Mouse (Mus musculus) cortical plate, adult 2 months (tissue): ENCODE measurements around the gene Glb1. TPM values are rescaled to one million over a fixed set of nuclear protein-coding genes. Genes with fewer than 3 reads are reported as not detected.
"Not testable (repeated sequence)": the region's sequence is repeated elsewhere in the genome, so short reads cannot be mapped to it uniquely, and the experiment has no call there.

ENCODE experiments used
- H3K27ac ChIP-seq: fragments of 200-500 bp; 2 replicates; pipeline ENCODE4 v1.5.1; 2012; ENCODE audit warnings: low read length, control low read depth, inconsistent platforms; ENCODE audit not compliant: insufficient read depth
- H3K4me1 ChIP-seq: fragments of 200-500 bp; 2 replicates; pipeline ENCODE4 v1.6.1; 2011; ENCODE audit warnings: low read length; ENCODE audit not compliant: control insufficient read depth, insufficient read depth
- H3K4me3 ChIP-seq: fragments of 200-500 bp; 2 replicates; pipeline ENCODE4 v1.5.1; 2011; ENCODE audit warnings: mild to moderate bottlenecking, low read length, control low read depth; ENCODE audit not compliant: insufficient read depth
- CTCF ChIP-seq: fragments of 200-500 bp; IDR thresholded peaks from 2 replicates; pipeline ENCODE4 v1.5.1; 2011; ENCODE audit warnings: mild to moderate bottlenecking, control low read depth, low read length; ENCODE audit not compliant: insufficient read depth; ENCODE audit errors: extremely low read depth
- POLR2A ChIP-seq: fragments of 200-500 bp; IDR thresholded peaks from 2 replicates; pipeline ENCODE4 v1.6.1; 2011; ENCODE audit warnings: mild to moderate bottlenecking, low read length, control low read depth; ENCODE audit not compliant: insufficient read depth; ENCODE audit errors: extremely low read depth
- polyA plus RNA-seq: library from polyadenylated mRNA; depleted of rRNA; stranded (reverse); fragments of >200 nt; gene quantifications from 2 replicates; pipeline ENCODE4 v1.2.3, GENCODE M21; 2012; rRNA removed

The Glb1 gene
- 26.0 and 27.0 TPM in 2 replicates for polyA plus RNA-seq

DNA sequence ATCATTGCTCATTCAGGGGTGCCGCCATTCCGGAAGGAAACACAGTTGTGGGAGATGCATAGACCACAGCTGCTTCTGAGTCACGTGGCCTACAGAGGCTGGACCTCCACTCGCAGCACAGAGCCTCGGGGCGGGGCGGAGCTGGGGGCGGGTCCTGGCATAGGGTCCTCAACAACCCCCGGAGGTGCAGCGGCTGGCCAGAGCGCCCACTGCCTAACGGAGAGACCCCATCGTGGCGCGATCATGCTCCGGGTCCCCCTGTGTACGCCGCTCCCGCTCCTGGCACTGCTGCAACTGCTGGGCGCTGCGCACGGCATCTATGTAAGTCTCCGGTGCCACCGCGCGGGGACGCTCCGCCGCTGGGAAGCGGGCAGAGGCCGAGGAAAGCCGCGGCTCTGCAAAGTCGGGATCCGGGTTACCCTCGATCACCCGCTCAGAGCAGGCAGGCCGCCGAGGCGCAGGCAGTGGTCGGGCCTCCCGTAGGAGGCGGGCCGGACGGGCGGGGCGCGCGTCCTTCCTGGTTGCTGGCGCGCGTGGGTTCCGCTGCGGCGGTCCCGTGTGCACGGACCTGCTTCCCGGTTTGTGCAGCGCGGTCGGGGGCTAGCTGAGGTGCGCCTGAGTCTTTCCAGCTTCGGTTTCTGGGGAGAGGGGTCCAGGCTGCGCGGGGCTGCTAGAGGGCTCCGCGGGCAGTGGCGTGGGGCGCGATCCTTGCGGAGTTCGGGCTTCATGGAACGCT, at the start of gene Glb1, which contains the start of gene Tmppe:
TSS of gene Glb1 (plus strand) at position 128 of the 736 bp plus-strand sequence.
TSS of gene Tmppe (plus strand) at position 157 of the 736 bp plus-strand sequence.
- Histone ChIP-seq H3K27ac (peak within 1 kb of the TSS; percentile 92), H3K4me1 (no peaks in the 10 kb centered on the region), H3K4me3 (peak within 1 kb of the TSS; percentile 84)
- TF ChIP-seq POLR2A (peak; percentile 65), CTCF (no peak)

- peak overlapping the region; percentile 42 for H3K4me3 ChIP-seq
- TF ChIP-seq CTCF (no peak), POLR2A (no peak)
- H3K4me1 ChIP-seq, result peaks cover 2% of the 10 kb centered on the region; the same call in 1 of the 2 replicates
- no peak overlapping the region for H3K27ac ChIP-seq
These were observed 32.9 kb upstream of the Glb1 start for GRCm38 (mm10) chr9:114367783-114368470.

DNA sequence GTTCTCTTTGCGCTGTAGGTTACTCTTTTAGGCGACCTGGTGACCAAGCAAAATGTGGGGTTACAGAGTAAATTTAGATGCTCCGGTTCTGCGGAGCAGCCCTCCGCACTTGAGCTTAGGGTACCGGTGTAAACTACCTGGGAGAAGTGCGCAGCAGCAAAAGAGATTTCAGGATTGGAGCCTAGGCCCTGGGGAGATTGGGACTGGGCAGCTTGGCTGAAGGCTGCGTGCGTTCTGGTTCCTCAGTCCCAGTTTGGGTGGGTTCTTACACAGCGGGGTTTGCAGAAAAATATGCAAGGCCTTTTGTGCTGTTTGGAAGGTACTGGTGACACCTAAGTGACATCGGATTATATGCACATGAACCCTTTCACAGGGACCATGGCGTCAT, 32.4 kb upstream of the Glb1 start:
- Histone ChIP-seq H3K4me3 (peak overlapping the region; percentile 42), H3K27ac (no peak overlapping the region), H3K4me1 (peaks cover 2% of the 10 kb centered on the region; the same call in 1 of the 2 replicates)
- TF ChIP-seq CTCF, result no peak
- TF ChIP-seq POLR2A, result no peak

DNA sequence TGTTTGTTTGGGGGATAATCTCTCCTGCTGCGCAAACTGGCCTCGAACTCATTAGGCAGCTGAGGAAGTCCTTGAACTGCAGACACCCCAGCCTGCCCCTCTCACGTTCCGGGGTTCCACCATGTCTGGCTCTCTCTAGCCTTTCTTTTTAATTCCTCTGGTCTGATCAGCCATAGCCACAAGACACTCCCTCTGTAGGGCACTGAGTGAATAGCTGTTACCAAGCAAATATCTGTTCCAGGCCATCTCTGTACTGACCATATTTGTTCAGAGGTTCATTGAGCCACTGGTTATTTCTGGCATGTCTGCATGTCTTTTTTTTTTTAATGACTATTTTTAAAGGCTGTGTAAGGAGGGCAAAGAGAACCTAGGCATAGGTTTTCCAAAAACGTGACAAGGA, 31.5 kb upstream of the Glb1 start:
- not testable (repeated sequence) for H3K27ac ChIP-seq, H3K4me3 ChIP-seq, H3K4me1 ChIP-seq

- H3K4me3 ChIP-seq, H3K4me1 ChIP-seq: not testable (repeated sequence)
These were observed 29.2 kb upstream of the Glb1 start for GRCm38 (mm10) chr9:114371717-114372116.

GRCm38 (mm10) chr9:114375276-114375962, 25.5 kb upstream of the Glb1 start:
- Histone ChIP-seq H3K27ac (no peak overlapping the region), H3K4me1 (no peaks in the 10 kb centered on the region), H3K4me3 (no peak overlapping the region)
- TF ChIP-seq POLR2A (no peak), CTCF (no peak)

More at GRCm38 (mm10) chr9:114371717-114372116, 29.2 kb upstream of the Glb1 start:
- H3K27ac ChIP-seq, result not testable (repeated sequence)

GRCm38 (mm10) chr9:114377168-114377567, 23.7 kb upstream of the Glb1 start:
- no peak for TF ChIP-seq CTCF
- TF ChIP-seq POLR2A, result no peak
- H3K27ac ChIP-seq, result no peak overlapping the region
- no peaks in the 10 kb centered on the region for H3K4me1 ChIP-seq
- H3K4me3 ChIP-seq, result no peak overlapping the region

GRCm38 (mm10) chr9:114379871-114380270, 21.0 kb upstream of the Glb1 start:
- H3K27ac ChIP-seq, result no peak overlapping the region
- TF ChIP-seq CTCF, result no peak
- TF ChIP-seq POLR2A, result no peak
- no peak overlapping the region for H3K4me3 ChIP-seq
- no peaks in the 10 kb centered on the region for H3K4me1 ChIP-seq

- H3K27ac ChIP-seq, result no peak overlapping the region
- H3K4me3 ChIP-seq, result no peak overlapping the region
- no peaks in the 10 kb centered on the region for H3K4me1 ChIP-seq
- TF ChIP-seq CTCF (peak; percentile 47; the same call in 1 of the 2 replicates), POLR2A (no peak)
These were observed 19.8 kb upstream of the Glb1 start for GRCm38 (mm10) chr9:114380881-114381733.
